Mouse (Mus musculus) kidney, postnatal 0 days (tissue): ENCODE measurements around the gene Cldn6. TPM values are rescaled to one million over a fixed set of nuclear protein-coding genes. Genes with fewer than 3 reads are reported as not detected.

ENCODE experiments used
- ATAC-seq: fragments of 200-750 bp; cut with Nextera tagmentation; replicated peaks from 2 replicates; pipeline ENCODE4 v1.8.0; 2017; ENCODE audit warnings: low read depth, moderate number of reproducible peaks, moderate TSS enrichment, moderate library complexity; ENCODE audit not compliant: low FRiP score
- DNase-seq: peaks from one replicate; pipeline ENCODE4 v3.0.0-alpha.2; 2016; ENCODE audit warnings: low spot score
- H3K27ac ChIP-seq: fragments of 300-500 bp; sonication (generic); 2 replicates; pipeline ENCODE4 v1.5.1; 2014; ENCODE audit warnings: mild to moderate bottlenecking
- H3K27me3 ChIP-seq: fragments of 300-500 bp; sonication (generic); 2 replicates; pipeline ENCODE4 v1.6.1; 2014; ENCODE audit warnings: low read length, mixed read lengths; ENCODE audit not compliant: insufficient read depth
- H3K36me3 ChIP-seq: fragments of 300-500 bp; sonication (generic); 2 replicates; pipeline ENCODE4 v1.6.1; 2014; ENCODE audit warnings: low read length, mixed read lengths; ENCODE audit not compliant: insufficient read depth
- H3K4me1 ChIP-seq: fragments of 300-500 bp; sonication (generic); replicated peaks from 2 replicates; pipeline ENCODE4 v1.6.1; 2014; ENCODE audit warnings: antibody characterized with exemption, low read length, mixed read lengths; ENCODE audit not compliant: insufficient read depth
- H3K4me2 ChIP-seq: fragments of 300-500 bp; sonication (generic); 2 replicates; pipeline ENCODE4 v1.6.1; 2014; ENCODE audit warnings: mild to moderate bottlenecking, low read length, moderate library complexity, mixed read lengths
- H3K4me3 ChIP-seq: fragments of 300-500 bp; sonication (generic); replicated peaks from 2 replicates; pipeline ENCODE4 v1.5.1; 2014; ENCODE audit warnings: low read depth, low read length
- H3K9ac ChIP-seq: fragments of 300-500 bp; sonication (generic); 2 replicates; pipeline ENCODE4 v1.6.1; 2014; ENCODE audit warnings: low read depth, low read length
- H3K9me3 ChIP-seq: fragments of 300-500 bp; sonication (generic); replicated peaks from 2 replicates; pipeline ENCODE4 v1.6.1; 2016; ENCODE audit warnings: low read length, inconsistent platforms, mixed read lengths
- CTCF ChIP-seq: IDR thresholded peaks from 2 replicates; pipeline ENCODE4 v1.5.1; 2016; ENCODE audit warnings: antibody characterized with exemption, low read depth, mild to moderate bottlenecking, moderate library complexity
- WGBS: fragments of 180-500 bp; shearing (Covaris S2); extraction: QIAGEN DNeasy Blood & Tissue Kit; methylation state at CpG from one replicate; pipeline ENCODE4 v1.1.7; 2014; 5-methylcytosine and 5-hydroxymethylcytosine counted together
- polyA plus RNA-seq: library from polyadenylated mRNA; unstranded; fragments of >200 nt; fragmentation: Nextera tagmentation; extraction: Ambion mirVana; gene quantifications from 2 replicates; pipeline ENCODE4 v1.2.1, GENCODE M21; 2015

Gene Cldn6
- polyA plus RNA-seq, 1 experiment from 2014 or later = 131 TPM

DNA sequence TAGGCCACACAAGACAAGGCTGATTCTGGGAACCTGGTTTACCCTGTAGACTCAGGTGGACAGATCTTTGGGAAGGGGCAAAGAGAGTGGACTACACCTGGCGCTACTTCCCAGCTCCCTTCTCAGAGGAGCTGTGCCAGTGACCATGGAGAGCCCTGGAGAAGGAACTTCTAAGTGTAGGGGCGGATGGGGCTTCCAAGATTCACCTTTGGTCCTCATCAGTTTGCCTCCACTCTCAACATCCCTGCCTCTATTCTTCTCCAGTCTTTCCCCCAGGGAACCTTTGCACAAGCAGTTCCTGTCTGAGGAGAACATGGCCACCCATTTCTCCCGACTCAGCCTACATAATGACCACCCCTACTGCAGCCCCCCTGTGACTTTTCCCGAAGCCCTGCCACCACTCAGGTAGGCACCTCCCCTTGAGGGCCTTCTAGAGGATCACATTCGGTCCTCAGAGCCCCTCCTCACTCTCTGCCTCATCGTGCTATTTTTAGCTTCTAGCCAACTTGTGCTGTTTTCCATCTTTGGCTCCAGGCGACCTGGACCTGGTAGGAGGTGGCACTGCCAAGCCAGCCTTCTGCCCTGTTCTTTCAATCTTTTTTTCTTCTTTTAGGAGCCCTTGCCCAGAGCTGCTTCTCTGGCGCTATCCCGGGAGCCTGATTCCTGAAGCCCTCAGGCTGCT is 4.6 kb upstream of the Cldn6 start:
- no peak for ATAC-seq
- peak overlapping the region; percentile 69 for H3K4me3 ChIP-seq
- no peaks in the 10 kb centered on the region for H3K9me3 ChIP-seq
- peak overlapping the region; percentile 93 for H3K4me2 ChIP-seq
- H3K4me1 ChIP-seq = peaks cover 23% of the 10 kb centered on the region
- H3K27me3 ChIP-seq = peaks cover 3% of the 10 kb centered on the region; the same call in 1 of the 2 replicates
- H3K27ac ChIP-seq = peak overlapping the region; percentile 82
- no peak for TF ChIP-seq CTCF
- WGBS = 35% methylated on average over 9 of the region's 9 CpGs
- DNase-seq = no peak
- H3K36me3 ChIP-seq = 0 out of 2 replicates have a peak, but pooled peaks cover 7% of the 10 kb centered on the region
- peak overlapping the region; percentile 64 for H3K9ac ChIP-seq

DNA sequence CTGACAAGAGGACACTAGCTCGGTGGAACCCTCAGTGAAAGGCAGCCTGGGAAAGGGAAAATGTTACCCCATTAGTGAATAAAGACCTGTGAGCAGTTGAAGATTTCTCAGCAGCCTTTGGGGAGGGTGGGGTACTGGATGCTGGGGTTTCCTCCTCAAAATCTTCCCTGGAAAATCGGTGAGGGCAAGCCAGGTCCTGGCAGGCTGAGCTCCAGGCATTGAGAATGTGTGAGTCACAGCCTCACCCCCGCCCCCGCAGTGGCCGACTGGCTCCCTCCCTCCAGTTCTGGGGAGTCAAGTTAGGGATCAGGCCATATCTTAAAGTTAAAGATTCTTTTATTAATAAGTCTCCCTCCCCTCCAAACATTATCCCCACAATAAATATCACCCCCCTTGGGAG is 3.9 kb upstream of the Cldn6 start:
- H3K4me3 ChIP-seq = peak overlapping the region; percentile 7
- H3K9ac ChIP-seq = 0 out of 2 replicates have a peak overlapping the region, but pooled peaks have one; percentile 9
- ATAC-seq (no peak), DNase-seq (no peak)
- H3K4me2 ChIP-seq = peak overlapping the region; percentile 93
- H3K4me1 ChIP-seq = peaks cover 23% of the 10 kb centered on the region
- H3K9me3 ChIP-seq = no peaks in the 10 kb centered on the region
- no peak for TF ChIP-seq CTCF
- H3K36me3 ChIP-seq = 0 out of 2 replicates have a peak, but pooled peaks cover 2% of the 10 kb centered on the region
- peaks cover 10% of the 10 kb centered on the region; the same call in 1 of the 2 replicates for H3K27me3 ChIP-seq
- 26% methylated on average over 5 of the region's 5 CpGs for WGBS
- H3K27ac ChIP-seq = peak overlapping the region; percentile 57; the same call in 1 of the 2 replicates

DNA sequence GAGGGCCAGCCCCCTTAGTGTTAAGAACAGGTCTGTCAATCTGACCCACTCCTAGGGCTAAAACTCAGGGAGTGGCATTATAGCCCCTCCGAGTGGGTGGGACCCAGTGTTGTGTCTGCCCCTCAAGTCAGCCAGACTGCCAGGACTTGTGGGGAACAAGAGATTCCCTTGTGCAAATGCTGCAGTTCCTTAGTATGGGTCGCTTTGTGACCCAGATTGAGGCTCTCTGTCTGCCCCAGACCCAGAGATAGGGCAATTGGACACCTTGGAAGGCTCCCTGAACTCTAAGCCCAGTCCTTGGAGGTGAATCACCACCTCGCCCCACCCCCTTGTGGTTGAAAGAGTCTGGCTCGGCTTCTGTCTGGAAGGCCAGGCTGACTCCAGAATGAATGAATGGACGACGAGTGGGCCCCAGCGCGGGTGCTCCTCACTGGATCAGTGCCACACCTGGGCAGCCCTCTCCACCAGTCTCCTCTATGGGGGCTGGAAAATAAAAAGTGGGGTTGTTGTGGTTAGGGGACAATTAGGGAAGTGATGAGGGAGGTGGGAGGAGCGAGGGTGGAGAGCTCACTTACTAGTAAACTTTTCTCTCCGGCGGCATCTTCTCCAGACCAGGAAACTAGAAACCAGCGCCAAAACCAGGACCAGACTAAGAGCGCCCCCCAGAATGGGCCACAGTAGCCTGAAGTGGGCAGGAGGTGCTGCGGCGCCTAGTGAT is 3.3 kb upstream of the Cldn6 start:
- Histone ChIP-seq H3K9ac (peak overlapping the region; percentile 47; the same call in 1 of the 2 replicates), H3K9me3 (no peaks in the 10 kb centered on the region), H3K4me2 (peak overlapping the region; percentile 93), H3K4me3 (peak overlapping the region; percentile 48), H3K27me3 (peaks cover 10% of the 10 kb centered on the region; the same call in 1 of the 2 replicates), H3K27ac (peak overlapping the region; percentile 72; the same call in 1 of the 2 replicates), H3K4me1 (peaks cover 26% of the 10 kb centered on the region), H3K36me3 (no peaks in the 10 kb centered on the region)
- WGBS = 17% methylated on average over 15 of the region's 15 CpGs
- ATAC-seq = no peak
- DNase-seq = no peak
- TF ChIP-seq CTCF = peak; percentile 30; the same call in 1 of the 2 replicates

DNA sequence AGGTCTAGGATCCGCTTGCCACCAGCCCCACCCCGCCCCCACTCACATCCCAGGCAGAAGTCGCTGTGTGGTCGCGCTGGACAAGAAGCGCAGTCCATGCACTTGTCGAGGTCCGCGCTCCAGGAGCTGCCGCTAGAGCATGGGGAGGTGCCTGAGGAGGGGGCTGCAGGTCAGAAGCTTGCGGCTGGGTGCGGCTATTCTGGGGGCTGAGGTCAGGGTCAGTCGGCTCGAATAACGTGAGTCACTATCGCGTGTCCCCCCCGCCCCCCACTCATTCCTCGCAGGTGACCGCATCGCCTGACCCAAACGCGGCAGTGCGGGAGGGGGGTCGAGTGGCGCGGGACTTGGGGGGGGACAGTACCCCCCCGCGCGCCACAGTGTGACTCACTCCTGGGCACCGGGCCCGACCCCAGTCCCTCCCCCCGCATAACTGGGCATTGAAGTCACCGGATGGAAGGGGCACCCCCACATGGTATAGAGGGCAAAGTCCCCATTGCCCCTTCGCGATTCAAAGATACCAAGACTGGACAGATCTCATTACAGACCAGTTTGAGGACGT is 2.5 kb upstream of the Cldn6 start:
- Histone ChIP-seq H3K27me3 (peaks cover 10% of the 10 kb centered on the region; the same call in 1 of the 2 replicates), H3K9ac (peak overlapping the region; percentile 47), H3K4me1 (peaks cover 27% of the 10 kb centered on the region), H3K4me2 (peak overlapping the region; percentile 93), H3K9me3 (no peaks in the 10 kb centered on the region), H3K36me3 (no peaks in the 10 kb centered on the region), H3K4me3 (peak overlapping the region; percentile 48), H3K27ac (peak overlapping the region; percentile 72)
- DNase-seq (no peak), ATAC-seq (0 out of 2 replicates have a peak, but pooled peaks have one; percentile 11)
- TF ChIP-seq CTCF = no peak
- WGBS = under 1% methylated on average over 37 of the region's 37 CpGs

DNA sequence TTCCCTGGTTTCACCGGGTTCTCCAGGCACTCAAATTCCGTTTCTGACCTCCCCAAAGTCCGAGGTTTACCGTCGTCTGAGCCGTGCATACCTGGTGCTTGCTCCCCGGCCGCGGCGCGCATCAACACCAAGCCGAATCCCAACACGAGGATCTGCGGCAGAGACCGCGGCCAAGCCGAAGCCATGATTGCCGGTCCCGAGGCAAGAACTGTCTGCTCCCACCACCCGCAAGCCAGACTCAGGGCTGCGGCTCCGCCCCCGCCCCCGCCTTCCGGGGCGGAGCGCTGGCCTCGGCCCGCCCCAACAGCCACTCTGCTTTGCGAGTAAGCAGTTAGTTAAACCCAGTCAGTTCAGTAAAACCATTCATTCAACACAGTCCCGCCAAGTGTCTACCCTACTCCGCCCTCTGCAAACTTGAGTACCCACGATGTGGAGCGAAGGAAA is 1.8 kb upstream of the Cldn6 start, which contains the start of gene Tnfrsf12a:
Gene Tnfrsf12a, minus strand, starts transcription at position 233 of the 444 bp plus-strand sequence.
- TF ChIP-seq CTCF = no peak
- under 1% methylated on average over 34 of the region's 34 CpGs for WGBS
- Histone ChIP-seq H3K27me3 (peaks cover 10% of the 10 kb centered on the region; the same call in 1 of the 2 replicates), H3K27ac (peak within 1 kb of the TSS; percentile 72), H3K9me3 (no peaks in the 10 kb centered on the region), H3K9ac (peak within 1 kb of the TSS; percentile 47), H3K4me2 (peak within 1 kb of the TSS; percentile 93), H3K36me3 (no peaks in the 10 kb centered on the region), H3K4me1 (peaks cover 27% of the 10 kb centered on the region), H3K4me3 (peak within 1 kb of the TSS; percentile 48)
- ATAC-seq (peak; percentile 29), DNase-seq (peak; percentile 89)

DNA sequence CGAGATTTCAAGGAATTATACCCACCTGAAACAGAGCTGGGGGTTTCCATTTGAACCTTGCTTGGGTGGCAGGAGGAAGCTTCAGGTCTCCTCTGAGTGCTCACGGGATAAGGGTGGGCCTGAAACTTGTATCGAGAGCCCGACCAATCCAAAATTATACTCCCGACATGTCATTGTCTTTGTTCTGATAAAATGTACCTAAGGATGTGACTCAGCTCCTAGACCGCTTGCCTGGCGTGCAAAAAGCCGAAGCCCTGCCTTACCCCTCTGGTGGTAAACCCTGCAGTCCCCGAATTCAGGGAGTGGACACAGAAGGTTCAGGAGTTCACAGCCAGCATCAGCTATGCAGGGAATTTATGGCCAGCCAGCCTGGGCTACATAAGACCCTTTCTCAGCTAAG is 1.3 kb downstream of the Cldn6 start:
- H3K9ac ChIP-seq = no peak overlapping the region
- H3K4me1 ChIP-seq = peaks cover 23% of the 10 kb centered on the region
- H3K36me3 ChIP-seq = no peaks in the 10 kb centered on the region
- peak overlapping the region; percentile 60 for H3K4me2 ChIP-seq
- peak overlapping the region; percentile 60 for H3K27ac ChIP-seq
- no peak for TF ChIP-seq CTCF
- DNase-seq (no peak), ATAC-seq (no peak)
- H3K4me3 ChIP-seq = peak overlapping the region; percentile 38; the same call in 1 of the 2 replicates
- peaks cover 10% of the 10 kb centered on the region; the same call in 1 of the 2 replicates for H3K27me3 ChIP-seq
- 67% methylated on average over 9 of the region's 9 CpGs for WGBS
- H3K9me3 ChIP-seq = no peaks in the 10 kb centered on the region
